Mouse (Mus musculus) frontal cortex, postnatal 25 days (tissue): ENCODE measurements around the gene Snai1.

Experiments
- DNase-seq, 2 experiments: peaks; one replicate each; pipeline ENCODE4 v3.0.0; 2022; ENCODE audit warnings: low spot score in 2 of 2

Gene Snai1

GRCm38 (mm10) chr2:167519606-167520252 is 18.3 kb upstream of the Snai1 start:
- DNase-seq, result no peak

- no peak for DNase-seq
Observed at GRCm38 (mm10) chr2:167528278-167528677, 9.7 kb upstream of the Snai1 start.

- no peak for DNase-seq
Observed at GRCm38 (mm10) chr2:167529935-167530513, 8.0 kb upstream of the Snai1 start.

GRCm38 (mm10) chr2:167530536-167530935 is 7.5 kb upstream of the Snai1 start:
- no peak for DNase-seq

GRCm38 (mm10) chr2:167532131-167532530 is 5.9 kb upstream of the Snai1 start:
- DNase-seq, result no peak

- DNase-seq, result no peak
Observed at GRCm38 (mm10) chr2:167533880-167534279, 4.1 kb upstream of the Snai1 start.

GRCm38 (mm10) chr2:167536320-167536945 is 1.6 kb upstream of the Snai1 start:
- DNase-seq, result no peak

- DNase-seq, result no peak
Observed at GRCm38 (mm10) chr2:167538671-167539306, 794 bp downstream of the Snai1 start.

GRCm38 (mm10) chr2:167539536-167540476 is 1.8 kb downstream of the Snai1 start:
- no peak for DNase-seq

GRCm38 (mm10) chr2:167540477-167541110 is 2.6 kb downstream of the Snai1 start:
- DNase-seq, result no peak

- no peak for DNase-seq
Observed at GRCm38 (mm10) chr2:167541324-167541723, 3.3 kb downstream of the Snai1 start.

GRCm38 (mm10) chr2:167541761-167542160 is 3.8 kb downstream of the Snai1 start:
- no peak for DNase-seq

- no peak for DNase-seq
Observed at GRCm38 (mm10) chr2:167542361-167542760, 4.4 kb downstream of the Snai1 start.

- no peak for DNase-seq
Observed at GRCm38 (mm10) chr2:167543121-167544003, 5.4 kb downstream of the Snai1 start.

- DNase-seq, result no peak
Observed at GRCm38 (mm10) chr2:167544004-167544356, 6.0 kb downstream of the Snai1 start.

GRCm38 (mm10) chr2:167544456-167544855 is 6.5 kb downstream of the Snai1 start:
- DNase-seq, result no peak

- no peak for DNase-seq
Observed at GRCm38 (mm10) chr2:167546447-167547195, 8.6 kb downstream of the Snai1 start.

GRCm38 (mm10) chr2:167547444-167547843 is 9.4 kb downstream of the Snai1 start:
- no peak for DNase-seq

GRCm38 (mm10) chr2:167548961-167549360 is 11.0 kb downstream of the Snai1 start:
- DNase-seq, result no peak
